Mouse (Mus musculus): ENCODE data around the gene Eddm3b.

DNA sequence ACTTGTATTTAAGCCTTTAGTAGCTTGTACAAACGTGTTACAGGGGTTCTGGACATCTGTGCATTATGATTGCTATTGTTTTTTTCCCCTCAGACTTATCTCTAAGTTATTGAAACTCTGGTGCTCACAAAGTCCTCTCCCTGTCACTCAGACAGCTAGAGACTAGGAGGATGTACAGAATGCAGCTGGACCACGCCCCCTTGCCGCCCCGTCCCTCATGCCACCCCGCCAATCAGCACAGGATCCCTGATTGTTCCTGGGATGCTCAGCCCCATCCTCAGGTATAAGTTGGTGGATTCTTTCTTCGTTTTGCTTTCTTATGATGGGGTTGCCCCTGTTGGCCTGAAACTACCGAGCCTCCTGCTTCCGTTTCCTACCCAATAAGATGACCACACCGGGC is 750 bp upstream of the Eddm3b start:
- no peak for TF ChIP-seq EP300 (IDR thresholded peaks at IDR 0.05; ENCODE audit: low read depth)
- TF ChIP-seq CTCF (IDR thresholded peaks at IDR 0.05; ENCODE audit: low read depth) = no peak

All from liver, postnatal 0 days (tissue).